Mouse (Mus musculus) WW6 (cell line): ENCODE data around the gene Fam3c.
"Not testable (repeated sequence)": the region's sequence is repeated elsewhere in the genome, so short reads cannot be mapped to it uniquely, and the experiment has no call there.

ENCODE experiments used
- DNase-seq: peaks from one replicate; pipeline ENCODE4 v3.0.0-alpha.2; 2013; ENCODE audit warnings: low read depth, low spot score

Fam3c gene

DNA sequence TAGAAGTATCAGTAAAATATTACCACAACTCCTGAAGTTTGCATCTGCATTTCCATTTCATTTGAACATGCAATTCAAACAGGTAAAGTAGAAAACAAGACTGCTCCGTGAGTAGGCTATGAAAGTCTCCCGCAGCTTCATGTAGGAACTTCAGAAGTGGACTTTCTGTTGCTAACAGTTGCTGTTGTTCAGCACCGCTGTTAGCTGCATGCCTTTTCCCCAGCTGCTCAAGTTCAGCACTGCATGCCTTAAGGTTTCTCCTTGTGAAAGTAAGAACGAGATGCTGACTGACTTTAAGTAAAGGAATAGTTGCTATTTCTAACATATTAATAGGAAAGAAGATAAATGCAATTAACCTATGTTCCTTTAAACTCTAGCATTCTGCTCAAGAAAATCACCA, 64.0 kb downstream of the Fam3c start:
- DNase-seq, result no peak

- no peak for DNase-seq
Measured at GRCm38 (mm10) chr6:22290790-22291189, 65.3 kb downstream of the Fam3c start.

- DNase-seq, result no peak
Measured at GRCm38 (mm10) chr6:22289461-22290021, 66.5 kb downstream of the Fam3c start.

DNA sequence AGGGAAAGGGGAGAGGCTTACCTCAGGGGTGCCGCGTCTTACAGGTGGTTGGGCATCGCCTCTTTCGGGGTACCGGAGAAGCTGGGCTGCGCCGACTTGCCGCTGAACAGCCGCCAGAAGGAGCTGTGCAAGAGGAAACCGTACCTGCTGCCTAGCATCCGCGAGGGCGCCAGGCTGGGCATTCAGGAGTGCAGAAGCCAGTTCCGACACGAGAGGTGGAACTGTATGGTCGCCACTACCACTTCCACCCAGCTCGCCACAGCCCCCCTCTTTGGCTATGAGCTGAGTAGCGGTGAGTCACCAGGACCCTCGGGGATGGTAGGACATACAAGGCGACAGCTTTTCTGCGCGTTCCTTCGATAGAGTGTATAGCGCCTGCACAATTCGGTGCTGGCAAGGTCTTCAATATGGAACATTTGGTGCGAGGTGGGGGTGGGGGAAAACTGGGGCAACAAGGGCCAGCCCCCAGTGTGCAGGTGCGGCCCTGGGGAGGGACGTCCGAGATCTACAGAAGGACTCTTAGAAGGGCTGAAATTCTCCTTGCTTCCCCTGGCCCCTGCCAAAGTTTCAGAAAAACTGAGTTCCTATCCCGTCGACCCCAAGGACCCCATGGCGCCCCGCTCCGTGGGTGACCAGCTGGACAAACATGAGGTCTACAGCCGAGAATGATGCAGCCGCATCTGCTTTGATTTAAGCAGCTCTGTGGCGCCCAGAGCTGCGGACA, 67.1 kb downstream of the Fam3c start:
- DNase-seq, result peak; percentile 13

- DNase-seq, result peak; percentile 49
Measured at GRCm38 (mm10) chr6:22288004-22288736, 67.9 kb downstream of the Fam3c start, which contains the start of gene Wnt16. Gene Wnt16, plus strand, starts transcription at chr6:22288227.

DNA sequence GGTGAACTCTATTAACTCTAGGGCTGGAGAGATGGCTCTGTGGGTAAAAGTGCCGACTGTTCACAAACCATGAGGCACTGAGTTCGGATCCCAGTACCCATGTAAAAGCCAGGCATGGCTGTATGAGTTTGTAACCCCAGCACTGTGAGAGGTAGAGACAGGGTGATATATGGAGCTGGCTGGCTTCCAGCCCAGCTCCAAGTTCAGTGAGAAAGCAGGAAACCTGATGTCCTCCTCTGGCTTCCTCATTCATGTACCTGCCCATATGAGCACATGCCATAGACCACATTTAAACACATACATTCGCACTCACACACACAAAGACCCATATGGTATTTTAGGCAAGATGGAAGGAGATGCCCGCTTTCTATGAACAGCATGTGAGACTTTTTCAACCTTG, 73.6 kb downstream of the Fam3c start:
- no peak for DNase-seq

- no peak for DNase-seq
Measured at GRCm38 (mm10) chr6:22280217-22280861, 75.7 kb downstream of the Fam3c start.

DNA sequence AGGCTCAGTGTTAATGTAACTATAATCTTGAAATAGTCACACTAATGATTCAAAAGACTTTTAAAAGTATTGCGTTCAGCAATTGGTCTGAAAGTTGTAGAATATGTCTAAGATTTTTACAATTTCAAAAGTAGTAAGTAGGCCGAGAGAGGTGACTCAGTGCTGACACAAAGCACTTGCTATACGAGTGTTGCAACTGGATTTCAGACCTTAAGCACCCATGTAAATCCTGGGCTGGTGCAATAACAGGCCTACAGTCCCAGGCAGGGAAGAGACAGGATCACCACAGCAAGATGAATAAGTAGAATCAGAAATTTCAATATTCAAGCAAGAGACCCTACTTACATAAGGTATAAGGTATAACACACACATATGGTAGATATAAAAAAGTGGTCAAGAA, 78.1 kb downstream of the Fam3c start:
- DNase-seq, result no peak

DNA sequence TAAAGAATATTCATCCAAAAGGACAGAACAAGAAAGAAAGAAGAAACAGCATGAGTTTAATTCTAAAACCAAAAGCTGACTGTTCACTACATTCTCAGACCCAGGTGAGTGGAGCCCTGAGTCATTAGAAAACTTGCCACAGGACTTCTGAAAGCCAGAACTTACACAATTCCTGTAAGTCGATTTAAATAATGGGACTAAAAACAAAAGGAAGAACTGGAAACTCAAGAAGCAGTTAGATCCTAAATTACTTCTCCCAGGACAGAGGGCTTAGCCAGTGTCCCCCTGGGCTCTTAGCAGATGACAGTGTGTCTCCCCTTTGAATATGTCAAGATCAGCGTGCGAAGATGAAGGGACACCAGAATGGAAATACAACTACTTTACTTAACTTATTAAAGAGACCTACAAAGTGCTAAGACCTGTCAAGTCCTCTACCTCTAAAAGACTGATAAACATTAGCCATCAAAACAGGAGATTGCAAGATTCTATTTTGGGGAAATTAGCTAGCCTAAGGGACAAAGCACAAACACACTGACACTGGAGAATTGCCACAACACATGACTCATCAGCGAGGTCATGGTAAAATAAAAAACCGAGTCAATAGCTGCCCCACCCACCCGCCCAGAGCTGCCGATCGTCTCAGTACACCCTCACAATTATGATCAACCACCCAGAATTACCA, 86.1 kb downstream of the Fam3c start:
- no peak for DNase-seq

DNA sequence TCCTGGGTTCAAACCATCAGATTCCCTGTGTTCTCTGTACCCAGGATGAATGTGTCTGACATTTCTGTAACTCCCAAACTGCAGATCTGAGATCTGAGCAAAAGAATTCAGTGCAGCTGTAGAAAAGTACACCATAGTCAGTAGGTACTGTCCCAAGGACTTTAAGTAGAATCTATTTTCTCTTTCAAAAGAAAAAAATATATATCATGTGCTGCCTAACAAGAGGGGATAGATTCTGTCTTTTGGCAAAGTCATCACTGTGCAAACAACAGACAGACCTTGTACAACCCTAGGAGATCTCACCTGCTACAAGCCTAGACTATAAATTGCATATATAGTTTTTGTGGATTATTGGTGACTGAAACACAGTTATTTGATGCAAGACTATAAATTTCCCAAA, 87.4 kb downstream of the Fam3c start:
- DNase-seq, result no peak

DNA sequence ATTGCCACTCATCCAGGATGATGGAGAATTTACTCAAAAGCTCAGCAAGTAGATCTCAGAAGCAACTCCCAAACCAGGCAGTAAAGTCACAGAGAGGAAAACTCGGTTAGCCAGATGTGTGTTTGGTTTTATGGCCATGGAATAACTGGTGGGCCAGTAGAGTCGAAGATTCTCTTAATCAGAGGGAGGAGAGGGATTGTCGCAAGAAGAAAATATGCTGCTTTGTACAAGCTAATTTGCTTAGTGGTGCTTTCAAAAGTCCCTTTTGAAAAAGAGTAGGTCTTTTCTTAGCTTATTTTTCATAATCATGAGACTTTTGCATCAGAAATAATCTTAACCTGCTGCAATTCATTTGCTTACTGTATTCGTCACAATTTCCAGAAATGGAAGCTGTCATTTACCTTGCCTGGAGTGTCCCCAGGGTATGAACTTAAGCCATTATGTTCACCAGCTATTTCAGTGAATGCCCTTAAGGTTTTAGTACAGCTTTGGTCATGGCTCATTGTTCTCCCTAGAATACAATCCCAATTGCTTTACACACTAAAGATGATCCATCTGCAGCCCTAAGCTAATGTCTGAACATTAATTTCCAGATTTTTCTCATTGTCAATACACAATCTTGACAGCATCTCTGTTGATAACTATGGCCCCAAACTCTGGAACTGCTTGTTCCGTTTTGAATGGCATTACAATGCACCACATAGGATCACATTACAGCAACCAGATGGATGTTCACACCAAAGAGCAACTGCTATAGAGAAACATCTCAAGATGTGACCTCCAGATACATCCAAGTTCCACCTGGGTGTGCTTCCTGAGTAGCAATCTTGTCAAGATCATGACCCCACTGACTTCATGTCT, 88.0 kb downstream of the Fam3c start:
- DNase-seq, result no peak

DNA sequence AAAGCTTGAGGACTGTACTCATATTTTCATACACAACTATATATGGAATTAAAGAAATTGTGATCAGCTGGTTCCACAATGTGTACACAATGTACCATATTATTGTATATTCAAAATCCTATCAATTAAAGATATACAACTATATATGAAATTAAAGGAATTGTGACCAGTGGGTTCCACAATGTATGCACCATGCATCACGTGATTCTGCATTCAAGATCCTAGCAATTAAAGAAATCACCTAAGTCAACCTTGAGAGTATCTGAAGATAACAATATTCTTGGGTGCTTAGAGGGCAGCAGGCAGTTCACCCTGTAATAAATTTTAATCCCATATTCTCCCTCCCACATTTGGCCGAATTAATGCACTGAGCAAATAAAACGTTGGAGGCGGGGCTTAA, 90.0 kb downstream of the Fam3c start:
- DNase-seq, result no peak

DNA sequence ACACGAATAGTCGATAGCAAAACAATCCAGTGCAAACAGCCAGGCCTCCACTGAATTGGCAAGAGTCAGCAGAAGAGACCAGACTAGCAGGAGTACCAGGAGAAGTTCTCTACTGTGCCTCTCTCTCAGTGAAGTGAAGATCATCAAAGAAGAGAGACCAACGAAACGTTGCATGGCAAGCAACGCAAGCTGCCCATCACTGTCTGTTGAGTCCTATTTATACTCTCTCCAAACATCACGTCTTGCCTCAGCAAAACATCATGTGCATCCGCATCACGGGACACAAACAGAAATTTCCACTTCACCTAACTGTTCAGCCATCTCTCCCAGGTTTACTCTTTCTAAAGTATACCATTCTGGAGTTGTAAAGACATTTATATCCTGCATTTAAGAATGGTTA, 91.9 kb downstream of the Fam3c start:
- not testable (repeated sequence) for DNase-seq

- DNase-seq, result no peak
Measured at GRCm38 (mm10) chr6:22262519-22262918, 93.5 kb downstream of the Fam3c start.

DNA sequence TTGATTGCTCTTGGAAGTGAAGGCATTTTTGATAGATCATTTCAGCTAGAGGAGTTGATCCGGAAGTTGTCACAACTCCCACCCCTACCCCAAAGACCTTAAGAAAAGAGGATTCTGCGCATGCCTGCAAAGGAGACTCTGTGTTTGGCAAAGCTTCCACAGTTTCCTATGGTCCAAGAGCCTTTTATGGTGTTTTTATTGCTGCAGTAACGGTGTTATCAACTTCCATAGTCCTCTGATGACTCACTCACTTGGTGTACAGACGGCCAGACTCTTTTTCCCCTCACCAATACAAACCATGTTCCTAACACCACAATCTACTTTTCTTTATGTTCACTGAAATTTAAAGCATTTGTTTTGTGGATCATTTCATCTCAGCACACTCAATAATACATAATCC, 97.3 kb downstream of the Fam3c start:
- DNase-seq, result no peak
